Mouse (Mus musculus) gastrocnemius, adult 2 months (tissue): Measurements from ENCODE around the gene March8. TPM values are rescaled to one million over a fixed set of nuclear protein-coding genes. Genes with fewer than 3 reads are reported as not detected.

ENCODE experiments used
- DNase-seq: peaks from one replicate; pipeline ENCODE4 v3.0.0; 2022
- H3K27ac ChIP-seq: fragments of 200-600 bp; 2 replicates; pipeline ENCODE4 v1.8.1; 2022; ENCODE audit warnings: mild to moderate bottlenecking
- H3K4me3 ChIP-seq: fragments of 200-600 bp; 2 replicates; pipeline ENCODE4 v1.8.1; 2022; ENCODE audit warnings: mild to moderate bottlenecking, moderate library complexity
- CTCF ChIP-seq: fragments of 200-600 bp; IDR thresholded peaks from 2 replicates; pipeline ENCODE4 v1.8.1; 2022; ENCODE audit warnings: antibody characterized with exemption, mild to moderate bottlenecking, moderate library complexity
- intact Hi-C: fragments of 180-260 bp; cut with DNase I; formaldehyde crosslinking; loops from one replicate; pipeline ENCODE4 v1.15.1; 2025
- long read RNA-seq, 2 experiments: library from polyadenylated mRNA; stranded (forward); transcript quantifications; one replicate each; pipeline ENCODE4 v2.0.0; 2021
- total RNA-seq, 2 experiments: library from RNA; stranded (reverse); gene quantifications; 2 replicates each; pipeline ENCODE4 v1.2.3; 2021

March8 gene
- 10 to 100 TPM; 26.8 to 31.1 TPM for total RNA-seq
- long read RNA-seq, experiment 1, full-length matches to known transcripts = 18 of 33 reads
- long read RNA-seq, experiment 1, partial matches to known transcripts = 2 of 33 reads
- long read RNA-seq, experiment 1, other reads (novel, unspliced or antisense) = 13 of 33 reads
- long read RNA-seq, experiment 2, full-length matches to known transcripts = 21 of 36 reads
- long read RNA-seq, experiment 2, partial matches to known transcripts = 2 of 36 reads
- long read RNA-seq, experiment 2, other reads (novel, unspliced or antisense) = 13 of 36 reads

- peak; percentile 97 for DNase-seq
- intact Hi-C loops = no loop called here
- peak; percentile 28; the same call in 1 of the 2 replicates for TF ChIP-seq CTCF
- H3K27ac ChIP-seq = peak within 1 kb of the TSS; percentile 89
- H3K4me3 ChIP-seq = peak within 1 kb of the TSS; percentile 99
Measured at GRCm38 (mm10) chr6:116337835-116338501, at the start of gene March8. TSS of gene March8 (plus strand) at chr6:116338024.

GRCm38 (mm10) chr6:116311411-116311810 lies 26.4 kb upstream of the March8 start:
- Histone ChIP-seq H3K4me3 (no peak overlapping the region), H3K27ac (no peak overlapping the region)
- TF ChIP-seq CTCF = no peak
- intact Hi-C loops = no loop called here
- no peak for DNase-seq

- TF ChIP-seq CTCF = no peak
- H3K27ac ChIP-seq = no peak overlapping the region
- no peak overlapping the region for H3K4me3 ChIP-seq
- peak; percentile 25 for DNase-seq
- intact Hi-C loops = no loop called here
Measured at GRCm38 (mm10) chr6:116319259-116319658, 18.6 kb upstream of the March8 start.

GRCm38 (mm10) chr6:116326641-116327040 lies 11.2 kb upstream of the March8 start:
- no peak for TF ChIP-seq CTCF
- DNase-seq = no peak
- Histone ChIP-seq H3K27ac (no peak overlapping the region), H3K4me3 (no peak overlapping the region)
- intact Hi-C loops = no loop called here

GRCm38 (mm10) chr6:116331396-116331795 lies 6.4 kb upstream of the March8 start:
- intact Hi-C loops = no loop called here
- H3K27ac ChIP-seq = no peak overlapping the region
- DNase-seq = no peak
- no peak for TF ChIP-seq CTCF
- no peak overlapping the region for H3K4me3 ChIP-seq

- peak overlapping the region; percentile 89 for H3K27ac ChIP-seq
- no peak for DNase-seq
- intact Hi-C loops = no loop called here
- TF ChIP-seq CTCF = no peak
- H3K4me3 ChIP-seq = peak overlapping the region; percentile 99
Measured at GRCm38 (mm10) chr6:116337466-116337834, 374 bp upstream of the March8 start.

GRCm38 (mm10) chr6:116338520-116338919 lies 696 bp downstream of the March8 start:
- no peak for TF ChIP-seq CTCF
- Histone ChIP-seq H3K4me3 (peak overlapping the region; percentile 99), H3K27ac (peak overlapping the region; percentile 89)
- intact Hi-C loops = no loop called here
- no peak for DNase-seq

- TF ChIP-seq CTCF = no peak
- Histone ChIP-seq H3K27ac (no peak overlapping the region), H3K4me3 (peak overlapping the region; percentile 99; the same call in 1 of the 2 replicates)
- no peak for DNase-seq
- intact Hi-C loops = no loop called here
Measured at GRCm38 (mm10) chr6:116339088-116339487, 1.3 kb downstream of the March8 start.

GRCm38 (mm10) chr6:116340521-116340920 lies 2.7 kb downstream of the March8 start:
- DNase-seq = no peak
- Histone ChIP-seq H3K4me3 (no peak overlapping the region), H3K27ac (no peak overlapping the region)
- no peak for TF ChIP-seq CTCF
- intact Hi-C loops = no loop called here

- intact Hi-C loops = no loop called here
- Histone ChIP-seq H3K4me3 (no peak overlapping the region), H3K27ac (no peak overlapping the region)
- DNase-seq = no peak
- TF ChIP-seq CTCF = no peak
Measured at GRCm38 (mm10) chr6:116347953-116348352, 10.1 kb downstream of the March8 start.

GRCm38 (mm10) chr6:116349997-116350396 lies 12.2 kb downstream of the March8 start:
- intact Hi-C loops = no loop called here
- no peak for TF ChIP-seq CTCF
- Histone ChIP-seq H3K4me3 (no peak overlapping the region), H3K27ac (no peak overlapping the region)
- DNase-seq = no peak

GRCm38 (mm10) chr6:116350643-116351042 lies 12.8 kb downstream of the March8 start:
- no peak for DNase-seq

GRCm38 (mm10) chr6:116351534-116351933 lies 13.7 kb downstream of the March8 start:
- no peak overlapping the region for H3K4me3 ChIP-seq
- no peak for DNase-seq
- H3K27ac ChIP-seq = no peak overlapping the region
- intact Hi-C loops = no loop called here
- TF ChIP-seq CTCF = no peak

More at GRCm38 (mm10) chr6:116350643-116351042, 12.8 kb downstream of the March8 start:
- intact Hi-C loops = no loop called here
- no peak for TF ChIP-seq CTCF
- Histone ChIP-seq H3K4me3 (no peak overlapping the region), H3K27ac (no peak overlapping the region)
